Mouse (Mus musculus): ENCODE data around the gene Zfp513. TPM values are rescaled to one million over a fixed set of nuclear protein-coding genes. Genes with fewer than 3 reads are reported as not detected.
"Not testable (repeated sequence)": the region's sequence is repeated elsewhere in the genome, so short reads cannot be mapped to it uniquely, and the experiment has no call there.

The Zfp513 gene
- total and polyA plus RNA-seq, 2 experiments = 3.1 to 27.6 TPM

DNA sequence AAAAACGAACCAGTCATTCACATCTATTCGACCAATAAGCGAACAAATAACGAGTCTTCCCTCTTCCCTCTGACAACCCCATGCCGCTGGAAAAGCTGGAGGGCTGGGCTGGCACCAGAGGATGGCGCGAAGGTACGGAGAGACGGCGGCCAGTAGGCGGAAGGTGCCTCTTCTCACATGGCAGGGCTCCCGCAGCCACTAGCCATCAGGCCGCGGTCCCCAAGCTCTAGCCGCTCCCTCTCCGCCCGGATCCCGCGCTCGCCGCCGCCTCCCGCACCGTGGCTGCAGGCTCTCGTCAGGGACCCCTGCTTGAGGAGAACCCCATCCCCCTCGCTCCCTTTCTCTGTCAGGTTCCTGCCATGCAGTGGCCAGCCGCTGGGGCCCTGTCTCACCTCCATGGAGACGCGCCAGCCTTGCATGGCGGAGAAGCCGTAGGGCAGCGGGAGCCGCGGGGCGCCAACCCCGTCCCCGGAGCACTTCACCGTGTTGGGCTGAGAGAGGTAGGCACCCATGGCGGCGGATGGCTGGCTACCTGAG, 17.9 kb upstream of the Zfp513 start:
- H3K36me3 ChIP-seq (ENCODE audit: control insufficient read depth, insufficient read depth, low read length) = no peaks in the 10 kb centered on the region
- no peak for DNase-seq (ENCODE audit: extremely low read depth, low read depth, low spot score)
- H3K27me3 ChIP-seq (ENCODE audit: control insufficient read depth, insufficient read depth, low read length) = no peaks in the 10 kb centered on the region
- H3K79me2 ChIP-seq (ENCODE audit: control insufficient read depth, insufficient read depth, low read length) = peaks cover 10% of the 10 kb centered on the region; the same call in 1 of the 2 replicates
- TF ChIP-seq CTCF (IDR thresholded peaks at IDR 0.05; ENCODE audit: low read depth, low read length) = no peak
- 0 out of 2 replicates have a peak, but pooled peaks have one; percentile 4 for TF ChIP-seq POLR2A (IDR thresholded peaks at IDR 0.05; ENCODE audit: extremely low read depth, insufficient read depth, low read length)
- peak overlapping the region; percentile 64 for H3K27ac ChIP-seq (replicated peaks; ENCODE audit: insufficient read depth, low read depth, low read length)
- peaks cover 10% of the 10 kb centered on the region for H3K4me1 ChIP-seq (ENCODE audit: control insufficient read depth, insufficient read depth, low read length)
- peak overlapping the region; percentile 76 for H3K4me3 ChIP-seq (ENCODE audit: insufficient read depth, low read depth, low read length)
- peak overlapping the region; percentile 89 for H3K9ac ChIP-seq (ENCODE audit: low read depth, low read length)
- under 1% methylated on average over 40 of the region's 40 CpGs for WGBS

DNA sequence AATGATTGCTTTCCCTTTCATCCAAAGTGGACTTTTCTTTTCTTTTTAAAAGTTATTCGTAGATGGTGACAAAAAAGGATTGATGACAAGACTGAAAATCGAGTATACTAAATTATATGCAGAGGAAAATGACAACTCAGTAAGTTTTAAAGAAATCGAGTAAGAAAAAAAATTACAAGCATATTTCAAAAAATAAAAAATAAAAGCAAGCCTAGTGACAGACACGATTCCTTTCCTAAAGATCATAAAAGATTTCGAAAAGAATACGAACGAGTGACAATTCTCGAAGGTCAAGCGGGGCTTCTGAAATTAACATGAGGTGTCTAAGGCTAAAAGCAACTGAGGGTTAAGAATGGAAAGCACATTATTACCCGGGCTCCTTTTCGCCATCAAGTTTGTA, 17.4 kb upstream of the Zfp513 start:
- Histone ChIP-seq H3K27me3 (ENCODE audit: control insufficient read depth, insufficient read depth, low read length) (no peaks in the 10 kb centered on the region), H3K27ac (replicated peaks; ENCODE audit: insufficient read depth, low read depth, low read length) (peak overlapping the region; percentile 64; the same call in 1 of the 2 replicates), H3K4me1 (ENCODE audit: control insufficient read depth, insufficient read depth, low read length) (peaks cover 10% of the 10 kb centered on the region), H3K9ac (ENCODE audit: low read depth, low read length) (peak overlapping the region; percentile 89), H3K79me2 (ENCODE audit: control insufficient read depth, insufficient read depth, low read length) (peaks cover 14% of the 10 kb centered on the region; the same call in 1 of the 2 replicates), H3K36me3 (ENCODE audit: control insufficient read depth, insufficient read depth, low read length) (no peaks in the 10 kb centered on the region), H3K4me3 (ENCODE audit: insufficient read depth, low read depth, low read length) (peak overlapping the region; percentile 76)
- TF ChIP-seq CTCF (IDR thresholded peaks at IDR 0.05; ENCODE audit: low read depth, low read length) = no peak
- TF ChIP-seq POLR2A (IDR thresholded peaks at IDR 0.05; ENCODE audit: extremely low read depth, insufficient read depth, low read length) = no peak
- no peak for DNase-seq (ENCODE audit: extremely low read depth, low read depth, low spot score)
- WGBS = under 1% methylated on average over 11 of the region's 11 CpGs

DNA sequence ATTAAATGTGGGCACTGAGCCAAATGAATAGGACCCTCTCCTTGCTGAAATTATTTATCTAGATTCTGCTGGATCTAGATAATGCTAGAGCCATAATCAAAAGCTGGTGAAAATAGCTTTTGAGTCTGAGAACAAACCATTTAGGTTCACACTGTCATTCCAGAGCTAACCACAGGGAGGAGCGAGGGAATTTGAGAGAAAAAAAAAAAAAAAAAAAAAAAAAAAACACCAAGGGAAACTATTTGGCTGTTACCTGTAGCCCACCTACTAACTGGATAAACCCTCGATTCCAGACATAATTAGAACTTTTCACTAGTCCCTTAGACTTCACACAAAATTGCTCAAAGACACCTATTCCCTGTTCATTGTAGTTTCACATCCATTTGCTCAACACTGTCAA, 17.0 kb upstream of the Zfp513 start:
- H3K27ac ChIP-seq (replicated peaks; ENCODE audit: insufficient read depth, low read depth, low read length) = no peak overlapping the region

GRCm38 (mm10) chr5:31218294-31218693, 16.2 kb upstream of the Zfp513 start:
- whole genome bisulfite sequencing = 42% methylated on average over 7 of the region's 7 CpGs
- no peak for DNase-seq (ENCODE audit: extremely low read depth, low read depth, low spot score)
- Histone ChIP-seq H3K4me3 (ENCODE audit: insufficient read depth, low read depth, low read length) (no peak overlapping the region), H3K27me3 (ENCODE audit: control insufficient read depth, insufficient read depth, low read length) (no peaks in the 10 kb centered on the region), H3K4me1 (ENCODE audit: control insufficient read depth, insufficient read depth, low read length) (peaks cover 10% of the 10 kb centered on the region), H3K27ac (replicated peaks; ENCODE audit: insufficient read depth, low read depth, low read length) (no peak overlapping the region), H3K36me3 (ENCODE audit: control insufficient read depth, insufficient read depth, low read length) (no peaks in the 10 kb centered on the region), H3K9ac (ENCODE audit: low read depth, low read length) (no peak overlapping the region), H3K79me2 (ENCODE audit: control insufficient read depth, insufficient read depth, low read length) (peaks cover 14% of the 10 kb centered on the region; the same call in 1 of the 2 replicates)
- no peak for TF ChIP-seq CTCF (IDR thresholded peaks at IDR 0.05; ENCODE audit: low read depth, low read length)
- no peak for TF ChIP-seq POLR2A (IDR thresholded peaks at IDR 0.05; ENCODE audit: extremely low read depth, insufficient read depth, low read length)

More for the DNA sequence above, 17.0 kb upstream of the Zfp513 start:
- Histone ChIP-seq H3K4me3 (ENCODE audit: insufficient read depth, low read depth, low read length) (no peak overlapping the region), H3K4me1 (ENCODE audit: control insufficient read depth, insufficient read depth, low read length) (peaks cover 10% of the 10 kb centered on the region), H3K79me2 (ENCODE audit: control insufficient read depth, insufficient read depth, low read length) (peaks cover 14% of the 10 kb centered on the region; the same call in 1 of the 2 replicates), H3K27me3 (ENCODE audit: control insufficient read depth, insufficient read depth, low read length) (no peaks in the 10 kb centered on the region), H3K9ac (ENCODE audit: low read depth, low read length) (no peak overlapping the region), H3K36me3 (ENCODE audit: control insufficient read depth, insufficient read depth, low read length) (no peaks in the 10 kb centered on the region)
- DNase-seq (ENCODE audit: extremely low read depth, low read depth, low spot score) = peak; percentile 35
- WGBS = 0% methylated on average over 2 of the region's 2 CpGs
- no peak for TF ChIP-seq POLR2A (IDR thresholded peaks at IDR 0.05; ENCODE audit: extremely low read depth, insufficient read depth, low read length)
- TF ChIP-seq CTCF (IDR thresholded peaks at IDR 0.05; ENCODE audit: low read depth, low read length) = no peak

GRCm38 (mm10) chr5:31216554-31216953, 14.5 kb upstream of the Zfp513 start:
- DNase-seq (ENCODE audit: extremely low read depth, low read depth, low spot score); H3K9ac ChIP-seq (ENCODE audit: low read depth, low read length); H3K4me3 ChIP-seq (ENCODE audit: insufficient read depth, low read depth, low read length); H3K27ac ChIP-seq (replicated peaks; ENCODE audit: insufficient read depth, low read depth, low read length); H3K36me3 ChIP-seq (ENCODE audit: control insufficient read depth, insufficient read depth, low read length); H3K27me3 ChIP-seq (ENCODE audit: control insufficient read depth, insufficient read depth, low read length); H3K4me1 ChIP-seq (ENCODE audit: control insufficient read depth, insufficient read depth, low read length): not testable (repeated sequence)
- peaks cover 20% of the 10 kb centered on the region; the same call in 1 of the 2 replicates for H3K79me2 ChIP-seq (ENCODE audit: control insufficient read depth, insufficient read depth, low read length)
- WGBS = 79% methylated on average over 6 of the region's 6 CpGs

DNA sequence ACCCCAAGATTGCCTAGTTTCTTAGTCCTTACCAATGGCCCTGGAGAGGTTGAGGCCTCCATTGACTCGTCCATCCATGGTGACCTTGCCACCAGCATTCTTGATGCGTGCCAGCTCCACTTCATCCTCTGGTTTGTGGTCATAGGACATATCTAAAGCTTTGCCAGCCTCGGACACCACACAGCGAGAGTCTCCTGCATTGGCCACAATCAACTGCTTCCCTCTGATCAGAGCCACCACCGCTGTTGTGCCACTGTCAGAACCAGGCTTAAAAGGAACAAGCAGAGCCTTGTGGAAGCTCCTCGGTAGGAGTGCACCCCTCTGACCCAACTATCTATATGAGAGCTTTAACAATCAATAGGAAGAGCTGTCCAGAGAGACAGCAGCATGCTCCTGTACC, 2.3 kb upstream of the Zfp513 start:
- H3K79me2 ChIP-seq (ENCODE audit: control insufficient read depth, insufficient read depth, low read length) = peaks cover 11% of the 10 kb centered on the region
- H3K27me3 ChIP-seq (ENCODE audit: control insufficient read depth, insufficient read depth, low read length) = no peaks in the 10 kb centered on the region
- no peak for DNase-seq (ENCODE audit: extremely low read depth, low read depth, low spot score)
- 94% methylated on average over 6 of the region's 6 CpGs for WGBS
- peaks cover 4% of the 10 kb centered on the region for H3K4me1 ChIP-seq (ENCODE audit: control insufficient read depth, insufficient read depth, low read length)
- TF ChIP-seq POLR2A (IDR thresholded peaks at IDR 0.05; ENCODE audit: extremely low read depth, insufficient read depth, low read length) (no peak), CTCF (IDR thresholded peaks at IDR 0.05; ENCODE audit: low read depth, low read length) (no peak)
- no peak overlapping the region for H3K4me3 ChIP-seq (ENCODE audit: insufficient read depth, low read depth, low read length)
- peaks cover 35% of the 10 kb centered on the region for H3K36me3 ChIP-seq (ENCODE audit: control insufficient read depth, insufficient read depth, low read length)
- no peak overlapping the region for H3K9ac ChIP-seq (ENCODE audit: low read depth, low read length)
- H3K27ac ChIP-seq (replicated peaks; ENCODE audit: insufficient read depth, low read depth, low read length) = no peak overlapping the region
